Mouse (Mus musculus): ENCODE measurements around the gene Hrk. TPM values are rescaled to one million over a fixed set of nuclear protein-coding genes. Genes with fewer than 3 reads are reported as not detected.
A peak's percentile ranks its signal among the peaks of the same experiment; 100 is the strongest.

The Hrk gene
- polyA plus RNA-seq, 1 experiment from 2014 or later = 5.3 TPM

DNA sequence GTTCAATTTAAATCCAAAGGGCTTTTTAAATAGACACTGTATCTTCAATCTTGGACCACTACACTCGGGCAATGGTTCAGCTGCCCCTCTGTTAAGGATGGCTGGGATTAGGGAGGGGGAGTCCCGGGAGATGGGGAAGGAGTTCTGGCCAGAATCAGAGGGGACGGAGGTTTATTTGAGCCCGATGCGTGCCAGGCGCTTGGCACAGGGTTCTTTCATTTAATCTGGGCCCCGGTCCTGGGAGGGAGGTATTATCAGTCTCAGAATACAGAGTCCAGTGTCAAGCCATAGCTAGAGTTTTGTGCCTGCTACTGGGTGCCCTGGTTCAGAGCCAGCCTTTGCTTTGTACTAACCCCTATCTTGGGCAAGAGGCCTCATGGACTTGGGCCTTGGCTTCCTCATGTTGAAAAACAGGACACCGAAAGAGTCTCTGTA, 3.1 kb downstream of the Hrk start:
- WGBS = 63% methylated on average over 8 of the region's 8 CpGs
- H3K27me3 ChIP-seq (replicated peaks) = peaks cover 66% of the 10 kb centered on the region
- no peak overlapping the region for H3K4me2 ChIP-seq (replicated peaks)
- peaks cover 21% of the 10 kb centered on the region for H3K4me1 ChIP-seq
- no peak overlapping the region for H3K9ac ChIP-seq
- no peaks in the 10 kb centered on the region for H3K36me3 ChIP-seq
- H3K9me3 ChIP-seq = no peaks in the 10 kb centered on the region
- no peak for ATAC-seq (ENCODE audit: low FRiP score, low read depth)
- no peak overlapping the region for H3K4me3 ChIP-seq
- H3K27ac ChIP-seq = no peak overlapping the region

DNA sequence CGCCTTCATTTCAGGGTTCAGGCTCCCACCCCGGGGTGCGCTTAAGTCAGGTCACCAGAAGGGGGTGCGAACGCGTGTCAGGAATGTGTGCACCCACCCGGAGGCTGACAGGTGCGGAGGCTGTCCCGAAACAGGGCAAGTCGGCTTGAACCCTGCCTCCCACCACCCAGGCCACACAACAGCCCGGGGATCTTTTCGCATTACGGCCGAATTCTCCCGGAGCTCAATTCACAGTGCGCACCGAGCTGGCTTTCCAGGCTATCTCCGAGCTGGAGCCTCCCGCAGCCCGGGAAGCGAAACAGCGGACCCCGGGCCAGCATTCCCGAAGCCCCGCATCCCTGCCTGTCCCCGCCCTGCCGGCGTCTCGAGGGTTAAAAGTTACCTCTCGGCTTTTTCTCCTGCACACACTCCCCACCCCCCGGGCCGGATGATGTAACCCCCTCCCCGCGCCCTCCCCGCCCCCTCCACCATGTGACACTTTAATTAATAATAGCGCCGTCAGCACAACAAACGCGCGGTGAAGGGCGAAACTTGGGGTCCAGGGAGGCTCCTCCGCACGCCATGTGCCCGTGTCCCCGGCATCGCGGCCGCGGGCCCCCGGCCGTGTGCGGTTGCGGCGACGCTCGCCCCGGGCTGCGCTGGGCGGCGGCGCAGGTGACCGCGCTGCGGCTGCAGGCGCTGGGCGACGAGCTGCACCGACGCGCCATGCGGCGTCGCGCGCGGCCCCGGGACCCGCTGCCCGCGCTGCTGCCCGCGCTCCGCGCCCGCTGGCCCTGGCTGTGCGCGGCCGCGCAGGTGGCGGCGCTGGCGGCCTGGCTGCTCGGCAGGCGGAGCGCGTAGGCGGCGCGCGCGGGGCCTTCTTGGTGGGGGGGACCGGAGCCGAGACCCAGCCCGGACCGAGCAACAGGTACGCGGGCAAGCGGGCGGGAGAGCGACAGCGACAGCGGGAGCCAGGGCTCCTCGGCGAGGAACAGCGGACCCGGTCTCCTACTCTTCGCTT, 5.1 kb downstream of the Hrk start:
- Histone ChIP-seq H3K27ac (no peak overlapping the region), H3K9me3 (no peaks in the 10 kb centered on the region), H3K36me3 (no peaks in the 10 kb centered on the region), H3K4me3 (peak overlapping the region; percentile 47), H3K27me3 (replicated peaks) (peaks cover 82% of the 10 kb centered on the region), H3K4me1 (peaks cover 28% of the 10 kb centered on the region), H3K9ac (peak overlapping the region; percentile 42; the same call in 1 of the 2 replicates), H3K4me2 (replicated peaks) (peak overlapping the region; percentile 91)
- under 1% methylated on average over 114 of the region's 117 CpGs for WGBS
- ATAC-seq (ENCODE audit: low FRiP score, low read depth) = peak; percentile 38; the same call in 1 of the 2 replicates

DNA sequence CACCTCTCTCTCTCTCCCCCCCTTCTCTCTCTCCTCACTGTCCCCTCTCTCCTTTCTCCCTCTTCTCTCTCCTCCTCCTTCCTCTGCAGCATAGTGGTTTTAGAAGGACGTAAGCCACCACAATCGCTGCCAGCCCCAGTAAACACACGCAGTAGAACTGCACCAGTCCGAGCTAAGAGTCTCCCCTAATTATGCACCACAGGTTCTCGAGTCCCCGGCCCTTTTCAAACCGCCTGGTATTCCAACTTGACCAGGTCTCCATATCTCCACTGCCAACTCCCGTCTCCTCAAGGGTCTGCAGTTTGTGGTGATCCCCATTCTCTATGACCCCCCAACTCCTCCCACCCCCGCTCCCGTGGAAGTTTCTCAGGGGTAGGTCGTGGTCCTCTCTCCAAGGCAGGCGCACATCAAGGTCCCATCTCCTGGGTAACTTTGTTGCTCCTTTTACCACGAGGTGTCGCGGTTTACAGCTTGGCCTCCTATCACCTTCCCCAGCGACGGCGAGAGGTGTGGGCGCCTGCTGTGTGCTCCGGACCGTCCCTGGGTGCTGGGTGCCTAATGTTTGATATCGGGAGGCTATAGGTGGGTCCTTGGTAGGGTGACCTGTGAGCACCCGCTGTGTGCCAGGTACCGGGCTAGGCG, 6.6 kb downstream of the Hrk start:
- no peaks in the 10 kb centered on the region for H3K9me3 ChIP-seq
- under 1% methylated on average over 25 of the region's 25 CpGs for WGBS
- no peak overlapping the region for H3K27ac ChIP-seq
- H3K4me1 ChIP-seq = peaks cover 31% of the 10 kb centered on the region
- peaks cover 86% of the 10 kb centered on the region for H3K27me3 ChIP-seq (replicated peaks)
- no peak overlapping the region for H3K9ac ChIP-seq
- peak overlapping the region; percentile 31 for H3K4me3 ChIP-seq
- no peak for ATAC-seq (ENCODE audit: low FRiP score, low read depth)
- no peaks in the 10 kb centered on the region for H3K36me3 ChIP-seq
- peak overlapping the region; percentile 91 for H3K4me2 ChIP-seq (replicated peaks)

DNA sequence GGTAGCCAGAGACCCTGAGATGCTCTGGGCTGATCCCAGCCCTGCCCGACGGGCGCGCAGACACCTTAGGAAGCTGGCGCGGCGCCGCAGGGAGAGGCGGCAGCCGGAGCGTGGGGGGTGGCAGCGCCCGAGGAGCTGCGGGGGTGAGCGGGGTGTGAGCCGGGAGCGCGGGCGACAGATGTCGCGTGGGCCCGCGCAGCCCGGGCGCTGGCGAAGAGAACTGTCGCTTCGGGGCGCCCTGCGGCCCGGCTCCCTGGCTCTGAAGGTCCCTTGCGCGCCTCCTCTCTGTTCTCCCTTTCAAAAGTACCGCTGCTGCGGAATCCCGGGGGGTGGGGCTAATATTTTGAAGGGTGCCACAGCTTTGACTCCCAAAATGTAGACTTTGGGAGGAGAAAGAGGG, 7.2 kb downstream of the Hrk start:
- H3K4me1 ChIP-seq = peaks cover 31% of the 10 kb centered on the region
- H3K27ac ChIP-seq = no peak overlapping the region
- no peaks in the 10 kb centered on the region for H3K36me3 ChIP-seq
- no peak overlapping the region for H3K9ac ChIP-seq
- no peak for ATAC-seq (ENCODE audit: low FRiP score, low read depth)
- peaks cover 80% of the 10 kb centered on the region for H3K27me3 ChIP-seq (replicated peaks)
- H3K9me3 ChIP-seq = no peaks in the 10 kb centered on the region
- H3K4me2 ChIP-seq (replicated peaks) = peak overlapping the region; percentile 91
- H3K4me3 ChIP-seq = peak overlapping the region; percentile 31
- WGBS = 1% methylated on average over 36 of the region's 36 CpGs

DNA sequence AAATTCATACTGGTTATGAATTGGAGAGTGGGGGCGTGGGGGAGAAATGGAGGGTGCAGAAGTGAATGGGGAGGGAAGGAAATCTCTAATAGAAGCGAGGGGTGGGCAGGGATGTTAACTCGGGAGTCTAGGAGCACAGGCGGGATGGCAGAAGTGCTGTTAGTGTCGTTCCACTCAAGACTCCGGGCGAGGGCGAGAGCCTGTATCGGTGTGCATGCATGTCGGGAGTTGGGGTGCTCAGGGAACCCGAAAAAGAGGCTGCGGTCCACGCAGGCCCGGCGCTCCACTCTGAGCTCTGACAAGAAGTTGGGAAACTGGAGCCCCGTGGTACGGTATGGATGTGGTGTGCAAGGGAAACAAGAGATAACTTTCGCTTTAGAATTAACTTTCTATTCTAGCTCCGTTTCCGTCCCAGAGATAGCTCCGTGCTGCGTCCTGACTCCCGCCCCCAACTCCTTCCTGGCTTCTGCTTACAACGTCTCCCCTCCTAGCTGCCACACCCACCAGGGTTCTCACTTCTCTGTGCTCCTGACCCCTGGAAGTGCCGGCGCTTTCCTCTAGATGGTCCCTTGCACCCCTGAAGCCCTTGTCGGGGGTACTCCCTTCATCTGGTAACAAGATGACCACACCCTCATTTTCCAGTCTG, 7.8 kb downstream of the Hrk start:
- peak overlapping the region; percentile 91 for H3K4me2 ChIP-seq (replicated peaks)
- peak overlapping the region; percentile 31 for H3K4me3 ChIP-seq
- H3K9ac ChIP-seq = no peak overlapping the region
- no peaks in the 10 kb centered on the region for H3K36me3 ChIP-seq
- under 1% methylated on average over 27 of the region's 27 CpGs for WGBS
- ATAC-seq (ENCODE audit: low FRiP score, low read depth) = no peak
- H3K9me3 ChIP-seq = no peaks in the 10 kb centered on the region
- H3K27me3 ChIP-seq (replicated peaks) = peaks cover 77% of the 10 kb centered on the region
- H3K4me1 ChIP-seq = peaks cover 31% of the 10 kb centered on the region
- no peak overlapping the region for H3K27ac ChIP-seq

DNA sequence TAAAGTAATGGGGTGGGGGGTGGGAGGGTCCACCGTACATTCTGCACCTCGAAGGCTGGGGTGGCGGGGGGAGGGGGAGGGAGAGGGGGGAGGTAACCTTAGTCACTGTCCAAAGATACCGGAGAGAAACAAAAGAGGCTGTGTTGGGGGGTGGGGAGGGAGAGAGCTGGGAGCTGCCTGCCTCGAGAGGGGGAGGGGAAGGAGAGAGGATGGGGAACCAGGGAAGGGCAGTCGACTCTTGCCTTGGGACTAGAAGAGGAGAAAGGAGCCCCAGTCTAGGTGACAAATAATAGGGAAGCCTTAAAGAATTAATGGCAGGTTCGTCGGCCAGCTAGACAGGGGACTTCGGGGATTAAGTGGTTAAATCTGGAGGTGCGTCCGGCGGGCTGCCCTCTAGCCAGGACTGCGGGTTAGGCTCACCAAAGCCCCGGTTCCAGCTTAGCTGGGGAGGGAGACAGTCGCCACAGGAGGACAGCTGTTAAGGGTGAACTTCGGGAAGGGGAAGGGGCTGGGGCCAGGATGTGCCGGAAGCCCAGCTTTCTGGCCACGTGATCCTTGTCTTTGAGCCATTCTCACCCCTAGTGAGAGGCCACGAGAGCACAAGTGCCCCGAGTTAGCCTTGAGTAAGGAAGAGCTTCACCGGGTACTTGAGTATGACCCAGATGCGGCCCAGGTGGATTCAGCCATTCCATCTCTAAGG, 10.0 kb downstream of the Hrk start:
- ATAC-seq (ENCODE audit: low FRiP score, low read depth) = no peak
- Histone ChIP-seq H3K9ac (peak overlapping the region; percentile 1; the same call in 1 of the 2 replicates), H3K27ac (no peak overlapping the region), H3K4me2 (replicated peaks) (peak overlapping the region; percentile 54), H3K27me3 (replicated peaks) (peaks cover 63% of the 10 kb centered on the region), H3K4me1 (peaks cover 25% of the 10 kb centered on the region), H3K9me3 (no peaks in the 10 kb centered on the region), H3K4me3 (peak overlapping the region; percentile 20; the same call in 1 of the 2 replicates), H3K36me3 (no peaks in the 10 kb centered on the region)
- WGBS = under 1% methylated on average over 22 of the region's 22 CpGs

DNA sequence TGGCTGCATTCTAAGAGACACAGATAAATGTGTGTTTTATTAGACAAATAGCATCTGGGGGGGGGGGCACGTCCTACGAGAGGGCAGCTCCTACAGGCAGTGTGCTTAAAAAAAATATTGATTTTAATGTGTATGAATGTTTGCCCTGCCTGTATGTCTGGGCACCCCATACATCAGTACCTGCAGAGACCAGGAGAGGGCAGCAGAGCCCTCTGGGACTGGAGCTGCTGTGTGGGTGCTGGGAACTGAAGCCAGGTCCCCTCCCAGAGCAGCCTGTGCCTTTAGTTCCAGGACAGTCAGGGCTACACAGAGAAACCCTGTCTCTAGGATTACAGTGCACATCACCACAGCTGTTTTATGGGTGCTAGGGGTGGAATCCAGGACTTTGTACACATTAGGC, 10.7 kb downstream of the Hrk start:
- H3K36me3 ChIP-seq = no peaks in the 10 kb centered on the region
- no peak for ATAC-seq (ENCODE audit: low FRiP score, low read depth)
- H3K4me2 ChIP-seq (replicated peaks) = no peak overlapping the region; the same call in 1 of the 2 replicates
- no peak overlapping the region for H3K4me3 ChIP-seq
- H3K9ac ChIP-seq = no peak overlapping the region
- no peak overlapping the region for H3K27ac ChIP-seq
- H3K4me1 ChIP-seq = peaks cover 25% of the 10 kb centered on the region
- H3K9me3 ChIP-seq = no peaks in the 10 kb centered on the region
- H3K27me3 ChIP-seq (replicated peaks) = peaks cover 60% of the 10 kb centered on the region
- WGBS = 28% methylated on average over 2 of the region's 2 CpGs

DNA sequence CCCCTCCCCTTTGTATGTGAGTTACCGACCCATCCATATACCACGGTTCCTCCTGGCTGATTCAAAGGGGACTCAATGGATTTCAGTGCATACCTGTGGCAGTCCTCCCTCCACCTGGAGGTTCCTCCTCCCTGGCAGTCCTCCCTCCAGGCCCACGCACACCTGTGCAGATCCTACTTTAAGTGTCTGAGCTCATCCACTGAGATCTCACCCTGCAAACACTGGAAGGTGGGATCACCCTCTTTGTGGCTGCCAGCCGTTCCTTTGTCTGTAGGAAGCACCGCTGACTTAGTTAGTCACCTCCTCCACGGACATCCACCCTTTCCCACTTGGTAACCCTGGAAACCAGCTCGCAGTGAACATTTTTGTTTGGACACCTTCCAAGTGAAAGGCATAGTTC, 13.2 kb downstream of the Hrk start:
- Histone ChIP-seq H3K4me2 (replicated peaks) (no peak overlapping the region), H3K36me3 (no peaks in the 10 kb centered on the region), H3K9me3 (no peaks in the 10 kb centered on the region), H3K27ac (no peak overlapping the region), H3K9ac (no peak overlapping the region), H3K27me3 (replicated peaks) (peaks cover 35% of the 10 kb centered on the region), H3K4me1 (peaks cover 9% of the 10 kb centered on the region), H3K4me3 (no peak overlapping the region)
- 78% methylated on average over 7 of the region's 7 CpGs for WGBS
- no peak for ATAC-seq (ENCODE audit: low FRiP score, low read depth)

DNA sequence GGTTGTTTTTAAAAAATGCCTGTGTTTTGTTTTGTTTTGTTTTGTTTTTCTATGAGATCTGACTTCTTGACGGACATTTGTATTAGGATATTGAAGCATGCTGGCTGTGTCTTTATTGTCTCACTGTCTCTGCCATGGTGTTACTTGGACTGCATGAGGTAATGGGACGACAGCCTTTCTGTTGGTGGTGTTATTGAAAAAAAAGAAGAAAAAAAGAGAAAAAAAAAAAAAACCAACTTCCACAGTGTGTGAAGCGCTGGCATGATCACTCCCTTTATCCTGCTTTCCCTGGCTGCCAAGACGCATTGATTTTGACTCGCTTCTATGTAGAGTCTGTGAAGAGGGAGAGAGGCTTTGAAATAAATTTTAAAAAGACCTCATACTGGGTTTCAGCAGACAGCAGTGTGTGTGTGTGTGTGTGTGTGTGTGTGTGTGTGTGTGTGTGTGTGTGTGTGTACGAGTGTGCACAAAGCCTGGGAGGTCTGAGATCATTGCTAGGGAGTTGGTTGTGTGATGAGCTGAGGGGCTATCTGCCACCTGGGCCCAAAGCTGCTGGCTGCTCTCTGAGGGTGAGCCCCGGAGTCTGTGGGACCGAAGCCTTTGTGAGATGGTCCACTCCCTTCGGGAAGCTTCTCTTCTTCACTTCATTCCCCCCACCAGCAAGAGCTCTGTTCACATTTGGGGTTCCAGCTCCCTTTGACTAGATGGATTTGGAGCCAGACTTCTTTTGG, 22.6 kb downstream of the Hrk start:
- H3K9me3 ChIP-seq = no peaks in the 10 kb centered on the region
- 71% methylated on average over 9 of the region's 9 CpGs for WGBS
- no peaks in the 10 kb centered on the region for H3K27me3 ChIP-seq (replicated peaks)
- no peak overlapping the region for H3K4me3 ChIP-seq
- H3K27ac ChIP-seq = no peak overlapping the region
- peaks cover 4% of the 10 kb centered on the region; the same call in 1 of the 2 replicates for H3K4me1 ChIP-seq
- H3K9ac ChIP-seq = no peak overlapping the region
- no peak for ATAC-seq (ENCODE audit: low FRiP score, low read depth)
- H3K36me3 ChIP-seq = no peaks in the 10 kb centered on the region
- no peak overlapping the region for H3K4me2 ChIP-seq (replicated peaks)

DNA sequence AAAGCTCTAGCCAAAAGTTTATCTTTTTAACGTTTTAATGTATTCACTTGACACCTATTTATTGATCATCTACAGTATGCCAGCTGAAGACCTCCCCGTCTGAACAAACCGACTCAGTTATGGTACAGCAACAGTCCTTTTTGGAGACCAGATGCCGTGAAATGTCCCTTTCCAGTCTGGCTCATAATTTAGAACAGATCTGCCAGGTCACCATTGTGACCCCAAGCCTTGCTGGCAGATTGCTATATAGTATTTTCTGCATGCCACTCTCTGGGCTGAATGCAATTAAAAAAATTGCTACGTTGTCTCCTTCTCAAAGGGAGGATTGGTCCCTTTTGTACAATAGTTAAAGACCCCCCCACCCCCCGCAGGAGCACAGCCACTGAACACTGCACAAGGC, 23.9 kb downstream of the Hrk start:
- no peaks in the 10 kb centered on the region for H3K9me3 ChIP-seq
- H3K4me3 ChIP-seq = no peak overlapping the region
- peaks cover 13% of the 10 kb centered on the region for H3K4me1 ChIP-seq
- H3K27ac ChIP-seq = no peak overlapping the region
- no peak for ATAC-seq (ENCODE audit: low FRiP score, low read depth)
- H3K4me2 ChIP-seq (replicated peaks) = no peak overlapping the region
- H3K36me3 ChIP-seq = no peaks in the 10 kb centered on the region
- no peak overlapping the region for H3K9ac ChIP-seq
- WGBS = 54% methylated on average over 6 of the region's 6 CpGs
- no peaks in the 10 kb centered on the region for H3K27me3 ChIP-seq (replicated peaks)

DNA sequence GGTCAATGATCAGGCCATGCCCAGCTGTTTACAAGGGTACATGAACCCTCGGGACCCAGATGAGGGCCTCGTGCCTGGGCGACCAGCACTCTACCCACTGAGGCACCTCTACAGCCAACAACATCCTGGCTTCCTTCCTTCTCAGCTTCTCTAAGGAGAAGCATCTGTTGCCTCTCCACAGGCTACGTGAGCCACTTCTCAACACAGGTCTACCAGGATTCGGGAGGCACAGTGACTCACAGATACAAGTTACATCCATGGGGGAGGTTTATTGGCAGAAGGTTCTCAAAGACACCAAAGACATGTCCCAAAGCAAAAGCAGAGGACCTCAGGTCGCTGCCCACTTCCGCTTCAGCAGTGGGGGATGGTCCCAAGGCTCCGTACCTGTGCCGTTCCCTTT, 26.0 kb downstream of the Hrk start:
- ATAC-seq (ENCODE audit: low FRiP score, low read depth) = no peak
- H3K27ac ChIP-seq = no peak overlapping the region
- no peaks in the 10 kb centered on the region for H3K36me3 ChIP-seq
- peaks cover 13% of the 10 kb centered on the region for H3K4me1 ChIP-seq
- no peak overlapping the region for H3K4me2 ChIP-seq (replicated peaks)
- no peak overlapping the region for H3K4me3 ChIP-seq
- no peaks in the 10 kb centered on the region for H3K9me3 ChIP-seq
- 81% methylated on average over 9 of the region's 9 CpGs for WGBS
- no peak overlapping the region for H3K9ac ChIP-seq
- H3K27me3 ChIP-seq (replicated peaks) = no peaks in the 10 kb centered on the region
